Mouse (Mus musculus) liver, adult 2 months (tissue): ENCODE measurements at regions not wholly inside any gene's neighbourhood (a gene's known extent, or its start where the extent isn't known, plus 50 kb on each side); places are given as distances from the start of the nearest gene placed in this dataset.

Experiments
- CTCF ChIP-seq: fragments of 200-500 bp; IDR thresholded peaks from 2 replicates; pipeline ENCODE4 v1.5.1; 2011; ENCODE audit warnings: low read depth, low read length, control low read depth
- POLR2A ChIP-seq: fragments of 200-500 bp; IDR thresholded peaks from 2 replicates; pipeline ENCODE4 v1.6.1; 2011; ENCODE audit warnings: low read length, control low read depth; ENCODE audit not compliant: insufficient read depth; ENCODE audit errors: extremely low read depth

GRCm38 (mm10) chr10:66932544-66932943 is 163.4 kb upstream of the Jmjd1c start:
- TF ChIP-seq POLR2A (no peak), CTCF (no peak)
